Mouse (Mus musculus) granulocyte monocyte progenitor cell, adult 5-6 weeks (primary cell): ENCODE data around the gene Gnat1. TPM values are rescaled to one million over a fixed set of nuclear protein-coding genes. Genes with fewer than 3 reads are reported as not detected.

Source experiments
- ATAC-seq: replicated peaks from 2 replicates; pipeline ENCODE4 v1.8.0; 2016; ENCODE audit warnings: mild to moderate bottlenecking, moderate TSS enrichment, inconsistent platforms; ENCODE audit not compliant: poor library complexity, severe bottlenecking
- total RNA-seq, 2 experiments: library from RNA; stranded (forward) in 1 of 2; stranded (reverse) in 1 of 2; fragments of 200-712, 200-1000 nt in 1 of 2; fragments of >200 nt in 1 of 2; fragmentation: Nextera tagmentation in 1 of 2; gene quantifications; 2 replicates each; pipeline ENCODE4 v1.2.3; 2014 to 2017

Gnat1 gene
- not detected in 2 replicates for total RNA-seq (2014; fragmentation: Nextera tagmentation)
- total RNA-seq (2017): not detected in 2 replicates

GRCm38 (mm10) chr9:107679501-107679900 is at the start of gene Gnat1:
Gene Gnat1 (minus strand): TSS chr9:107679712.
- ATAC-seq: no peak

GRCm38 (mm10) chr9:107728919-107729670 is 49.6 kb upstream of the Gnat1 start:
- no peak for ATAC-seq

- no peak for ATAC-seq
These were observed 47.5 kb upstream of the Gnat1 start for GRCm38 (mm10) chr9:107727041-107727440.

- peak; percentile 52 for ATAC-seq
These were observed 45.3 kb upstream of the Gnat1 start for GRCm38 (mm10) chr9:107724796-107725195.

- peak; percentile 67 for ATAC-seq
These were observed 44.5 kb upstream of the Gnat1 start for GRCm38 (mm10) chr9:107723794-107724531.

GRCm38 (mm10) chr9:107723292-107723691 is 43.8 kb upstream of the Gnat1 start:
- no peak for ATAC-seq

GRCm38 (mm10) chr9:107718781-107719540 is 39.4 kb upstream of the Gnat1 start:
- no peak for ATAC-seq

GRCm38 (mm10) chr9:107716951-107717350 is 37.4 kb upstream of the Gnat1 start:
- ATAC-seq: no peak

GRCm38 (mm10) chr9:107715632-107716031 is 36.1 kb upstream of the Gnat1 start:
- ATAC-seq: no peak

- ATAC-seq: no peak
These were observed 34.9 kb upstream of the Gnat1 start for GRCm38 (mm10) chr9:107714221-107714952.

- peak; percentile 81 for ATAC-seq
These were observed 30.4 kb upstream of the Gnat1 start, which contains the start of gene Sema3f for GRCm38 (mm10) chr9:107709697-107710483. Gene Sema3f (minus strand): TSS chr9:107710475.

GRCm38 (mm10) chr9:107709096-107709696 is 29.7 kb upstream of the Gnat1 start:
- no peak for ATAC-seq

GRCm38 (mm10) chr9:107708439-107709095 is 29.1 kb upstream of the Gnat1 start:
- ATAC-seq: no peak

GRCm38 (mm10) chr9:107707701-107708438 is 28.4 kb upstream of the Gnat1 start:
- no peak for ATAC-seq

- ATAC-seq: no peak
These were observed 27.3 kb upstream of the Gnat1 start for GRCm38 (mm10) chr9:107706781-107707211.

- no peak for ATAC-seq
These were observed 24.0 kb upstream of the Gnat1 start for GRCm38 (mm10) chr9:107703337-107704122.
